Mouse (Mus musculus) heart, adult 2 months (tissue): Measurements from ENCODE around the gene Chd3. TPM values are rescaled to one million over a fixed set of nuclear protein-coding genes. Genes with fewer than 3 reads are reported as not detected.

Source experiments
- DNase-seq, 2 experiments: peaks; one replicate each; pipeline ENCODE4 v3.0.0; 2021
- H3K27ac ChIP-seq: fragments of 200-600 bp; 2 replicates; pipeline ENCODE4 v1.8.1; 2022
- H3K27me3 ChIP-seq: fragments of 200-500 bp; 2 replicates; pipeline ENCODE4 v1.6.1; 2012; ENCODE audit warnings: mild to moderate bottlenecking, low read length, inconsistent platforms, mixed read lengths; ENCODE audit not compliant: control insufficient read depth, insufficient read depth
- H3K36me3 ChIP-seq: fragments of 200-500 bp; 2 replicates; pipeline ENCODE4 v1.6.1; 2012; ENCODE audit warnings: low read length, inconsistent platforms; ENCODE audit not compliant: control insufficient read depth, insufficient read depth
- H3K4me1 ChIP-seq: fragments of 200-500 bp; 2 replicates; pipeline ENCODE4 v1.6.1; 2011; ENCODE audit warnings: low read length; ENCODE audit not compliant: control insufficient read depth, insufficient read depth
- H3K4me3 ChIP-seq: fragments of 200-600 bp; 2 replicates; pipeline ENCODE4 v1.8.1; 2022
- H3K79me2 ChIP-seq: fragments of 200-500 bp; replicated peaks from 2 replicates; pipeline ENCODE4 v1.6.1; 2012; ENCODE audit warnings: mild to moderate bottlenecking, inconsistent platforms, low read length, moderate library complexity, mixed read lengths; ENCODE audit not compliant: control insufficient read depth, insufficient read depth
- H3K9ac ChIP-seq: fragments of 200-500 bp; 2 replicates; pipeline ENCODE4 v1.6.1; 2012; ENCODE audit warnings: low read depth, mild to moderate bottlenecking, control low read depth, inconsistent platforms, low read length, mixed read lengths
- CTCF ChIP-seq: fragments of 200-600 bp; IDR thresholded peaks from 2 replicates; pipeline ENCODE4 v1.8.1; 2022; ENCODE audit warnings: antibody characterized with exemption, mild to moderate bottlenecking, moderate library complexity
- EP300 ChIP-seq: fragments of 200-500 bp; IDR thresholded peaks from 2 replicates; pipeline ENCODE4 v1.6.1; 2011; ENCODE audit warnings: low read depth, low read length, control low read depth; ENCODE audit not compliant: insufficient read depth
- POLR2A ChIP-seq: fragments of 200-500 bp; IDR thresholded peaks from 2 replicates; pipeline ENCODE4 v1.6.1; 2011; ENCODE audit warnings: mild to moderate bottlenecking, low read depth, low read length, control low read depth; ENCODE audit not compliant: insufficient read depth
- WGBS: fragments of 180-500 bp; shearing (Covaris S2); methylation state at CpG from one replicate; pipeline ENCODE4 v1.1.7; 2018; 5-methylcytosine and 5-hydroxymethylcytosine counted together
- intact Hi-C: fragments of 180-260 bp; cut with DNase I; formaldehyde crosslinking; loops from one replicate; pipeline ENCODE4 v1.15.1; 2025
- polyA plus RNA-seq: library from polyadenylated mRNA; depleted of rRNA; stranded (reverse); fragments of >200 nt; gene quantifications from 2 replicates; pipeline ENCODE4 v1.2.3, GENCODE M21; 2012
- total RNA-seq, 2 experiments: library from RNA; stranded (reverse); gene quantifications; 2 replicates each; pipeline ENCODE4 v1.2.3; 2021

Chd3 gene
- total and polyA plus RNA-seq, 3 experiments: 18.3 to 22.2 (median 20.2) TPM

GRCm38 (mm10) chr11:69370817-69371215 is 1.6 kb upstream of the Chd3 start:
- 52% methylated on average over 9 of the region's 9 CpGs for WGBS
- intact Hi-C loops: no loop called here
- TF ChIP-seq EP300 (no peak), CTCF (no peak), POLR2A (no peak)
- no peaks in the 10 kb centered on the region for H3K79me2 ChIP-seq
- H3K27me3 ChIP-seq: no peaks in the 10 kb centered on the region
- H3K4me1 ChIP-seq: peaks cover 7% of the 10 kb centered on the region
- H3K4me3 ChIP-seq: no peak overlapping the region
- no peak overlapping the region for H3K9ac ChIP-seq
- H3K36me3 ChIP-seq: no peaks in the 10 kb centered on the region
- no peak for DNase-seq
- H3K27ac ChIP-seq: no peak overlapping the region; the same call in 1 of the 2 replicates

DNA sequence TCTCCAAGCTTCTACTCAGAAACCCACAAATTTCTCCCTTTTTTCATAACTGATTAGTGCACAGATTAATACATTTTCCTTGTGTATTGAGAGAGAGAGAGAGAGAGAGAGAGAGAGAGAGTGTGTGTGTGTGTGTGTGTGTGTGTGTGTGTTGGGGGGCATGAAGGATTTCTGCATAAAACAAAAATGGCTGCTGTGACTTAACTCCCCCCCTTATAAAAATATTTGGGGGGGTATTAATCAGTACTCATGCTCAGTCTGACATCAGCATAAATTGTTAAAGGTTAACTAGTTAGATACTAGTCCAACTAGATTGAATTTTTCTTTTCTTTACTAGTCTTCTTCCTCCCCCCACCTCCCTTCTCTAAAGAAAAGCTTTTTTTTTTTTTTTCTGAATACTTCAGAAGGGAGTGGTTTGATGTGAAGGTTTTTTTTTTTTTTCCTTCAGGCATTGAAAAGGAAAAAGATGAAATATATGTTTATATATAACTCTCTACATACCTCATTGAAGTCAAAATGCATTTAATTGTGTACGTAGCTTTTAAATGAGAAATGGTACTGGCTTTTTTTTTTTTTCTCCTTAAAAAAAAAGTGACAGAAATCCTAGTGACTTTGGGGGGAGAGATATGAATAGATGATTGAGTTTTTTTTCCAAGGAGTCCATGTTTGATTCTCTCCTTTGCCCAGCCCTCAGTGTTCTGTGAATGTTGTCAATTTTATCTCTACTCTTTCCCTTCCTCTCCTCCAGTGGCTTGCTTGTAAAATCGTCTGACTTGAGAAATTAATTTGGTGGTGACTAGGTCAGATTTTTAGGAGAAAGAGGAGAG is 997 bp upstream of the Chd3 start:
- H3K79me2 ChIP-seq: no peaks in the 10 kb centered on the region
- no peaks in the 10 kb centered on the region for H3K36me3 ChIP-seq
- H3K4me1 ChIP-seq: peaks cover 13% of the 10 kb centered on the region
- no peak overlapping the region for H3K9ac ChIP-seq
- H3K27ac ChIP-seq: no peak overlapping the region; the same call in 1 of the 2 replicates
- intact Hi-C loops: no loop called here
- no peak overlapping the region for H3K4me3 ChIP-seq
- no peak for DNase-seq
- TF ChIP-seq CTCF: no peak
- TF ChIP-seq POLR2A: no peak
- no peak for TF ChIP-seq EP300
- H3K27me3 ChIP-seq: no peaks in the 10 kb centered on the region
- WGBS: 65% methylated on average over 2 of the region's 2 CpGs

DNA sequence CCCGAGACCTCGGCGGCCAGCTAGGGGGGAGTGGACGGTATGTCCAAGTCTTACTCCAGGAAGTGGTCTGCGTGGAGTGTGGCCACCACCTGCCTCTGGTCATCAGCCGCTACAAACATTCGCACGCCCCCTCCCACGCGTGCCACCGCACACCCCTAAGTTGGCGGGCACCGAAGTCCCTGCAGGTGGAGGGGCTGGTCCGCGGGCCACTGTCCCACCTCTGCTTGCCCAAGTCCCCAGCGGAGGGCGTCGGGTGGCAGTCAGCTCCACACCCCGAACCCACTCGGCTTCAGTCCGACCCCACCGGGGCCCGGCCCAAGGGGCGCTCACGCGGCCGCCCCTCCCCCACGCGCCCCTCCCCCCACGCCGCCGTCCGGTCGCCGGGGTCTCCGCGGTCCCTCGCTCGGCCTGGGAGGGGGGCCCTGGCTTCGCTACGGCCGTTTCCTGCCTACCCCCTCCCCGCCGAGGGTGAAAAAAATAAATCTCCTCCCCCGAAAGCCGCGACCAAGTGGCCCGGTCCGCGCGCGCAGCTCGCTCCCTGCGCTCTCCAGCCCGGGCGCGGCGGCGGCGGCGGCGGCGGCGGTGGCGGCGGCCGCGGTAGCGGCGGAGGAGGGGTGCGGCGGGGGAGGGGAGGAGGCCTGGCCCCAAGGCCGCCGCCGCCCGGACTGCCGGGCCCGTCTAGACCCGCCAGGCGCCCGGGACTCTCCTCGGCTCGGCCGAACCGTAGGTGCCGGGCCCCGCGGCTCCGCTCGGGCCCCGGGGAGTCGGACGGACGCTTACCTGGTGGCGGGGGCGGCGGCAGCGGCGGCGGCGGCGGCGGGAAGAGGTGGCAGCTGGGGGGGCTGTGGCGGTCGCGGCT is 621 bp downstream of the Chd3 start:
- peak overlapping the region; percentile 85 for H3K27ac ChIP-seq
- no peaks in the 10 kb centered on the region for H3K27me3 ChIP-seq
- H3K36me3 ChIP-seq: no peaks in the 10 kb centered on the region
- peak overlapping the region; percentile 84 for H3K4me3 ChIP-seq
- DNase-seq: peak; percentile 67 to 72
- WGBS: under 1% methylated on average over 77 of the region's 106 CpGs
- peak overlapping the region; percentile 95 for H3K9ac ChIP-seq
- intact Hi-C loops: no loop called here
- no peaks in the 10 kb centered on the region for H3K79me2 ChIP-seq
- H3K4me1 ChIP-seq: peaks cover 21% of the 10 kb centered on the region
- TF ChIP-seq POLR2A (no peak), CTCF (no peak), EP300 (no peak)

GRCm38 (mm10) chr11:69367616-69368355 is 1.4 kb downstream of the Chd3 start:
- TF ChIP-seq EP300 (no peak), CTCF (no peak), POLR2A (no peak)
- no peaks in the 10 kb centered on the region for H3K27me3 ChIP-seq
- no peaks in the 10 kb centered on the region for H3K36me3 ChIP-seq
- peak overlapping the region; percentile 91 for H3K27ac ChIP-seq
- intact Hi-C loops: loop anchor here (2.0 kb wide), 1 partner anchor 27 kb away; the partner anchor contains the start of gene Rnf227
- peaks cover 21% of the 10 kb centered on the region for H3K4me1 ChIP-seq
- 3% methylated on average over 22 of the region's 22 CpGs for WGBS
- peak overlapping the region; percentile 95 for H3K9ac ChIP-seq
- peak overlapping the region; percentile 84 for H3K4me3 ChIP-seq
- DNase-seq: peak; percentile 57 to 66
- H3K79me2 ChIP-seq: no peaks in the 10 kb centered on the region

GRCm38 (mm10) chr11:69366855-69367615 is 2.2 kb downstream of the Chd3 start:
- peak overlapping the region; percentile 46 for H3K9ac ChIP-seq
- peaks cover 21% of the 10 kb centered on the region for H3K4me1 ChIP-seq
- H3K79me2 ChIP-seq: no peaks in the 10 kb centered on the region
- no peaks in the 10 kb centered on the region for H3K27me3 ChIP-seq
- peak overlapping the region; percentile 84 for H3K4me3 ChIP-seq
- intact Hi-C loops: loop anchor here (2.0 kb wide), 1 partner anchor 26 kb away; the partner anchor contains the start of gene Rnf227
- DNase-seq: peak; percentile 27 to 44
- no peaks in the 10 kb centered on the region for H3K36me3 ChIP-seq
- WGBS: under 1% methylated on average over 22 of the region's 22 CpGs
- H3K27ac ChIP-seq: peak overlapping the region; percentile 91
- TF ChIP-seq CTCF: no peak
